Mouse (Mus musculus) adrenal gland, adult (tissue): Measurements from ENCODE around the gene Fndc3b.

Experiments
- DNase-seq, 2 experiments: peaks; one replicate each; pipeline ENCODE4 v3.0.0; 2022 to 2023; ENCODE audit warnings: low spot score in 1 of 2; ENCODE audit not compliant: inconsistent age in 2 of 2

Gene Fndc3b

GRCm38 (mm10) chr3:27624974-27625591, 86.0 kb downstream of the Fndc3b start:
- peak; percentile 49 to 86 for DNase-seq

- DNase-seq: no peak
Measured at GRCm38 (mm10) chr3:27622451-27622850, 88.7 kb downstream of the Fndc3b start.

- no peak for DNase-seq
Measured at GRCm38 (mm10) chr3:27621176-27621575, 89.9 kb downstream of the Fndc3b start.

DNA sequence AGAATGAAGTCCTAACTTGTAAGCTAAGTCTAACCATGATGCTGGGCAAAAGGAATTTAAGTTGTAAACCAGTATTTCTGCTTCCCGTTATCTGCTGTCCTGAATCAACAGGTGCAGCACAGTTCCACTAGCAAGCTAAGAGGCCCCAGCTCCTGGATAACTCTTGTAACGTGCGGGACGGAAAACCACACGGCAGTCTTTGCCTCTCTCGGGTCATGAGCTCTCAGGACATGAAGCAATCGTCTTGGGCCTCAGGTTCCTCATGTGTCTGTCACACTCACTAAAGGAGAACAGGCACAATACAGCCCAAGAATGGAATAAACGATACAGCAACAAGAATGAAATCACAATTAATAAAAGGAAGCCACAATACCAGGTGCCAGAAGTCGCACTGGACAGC, 93.4 kb downstream of the Fndc3b start:
- peak in 1 of 2 experiments; percentile 61 for DNase-seq

GRCm38 (mm10) chr3:27617237-27617499, 93.9 kb downstream of the Fndc3b start:
- DNase-seq: no peak

DNA sequence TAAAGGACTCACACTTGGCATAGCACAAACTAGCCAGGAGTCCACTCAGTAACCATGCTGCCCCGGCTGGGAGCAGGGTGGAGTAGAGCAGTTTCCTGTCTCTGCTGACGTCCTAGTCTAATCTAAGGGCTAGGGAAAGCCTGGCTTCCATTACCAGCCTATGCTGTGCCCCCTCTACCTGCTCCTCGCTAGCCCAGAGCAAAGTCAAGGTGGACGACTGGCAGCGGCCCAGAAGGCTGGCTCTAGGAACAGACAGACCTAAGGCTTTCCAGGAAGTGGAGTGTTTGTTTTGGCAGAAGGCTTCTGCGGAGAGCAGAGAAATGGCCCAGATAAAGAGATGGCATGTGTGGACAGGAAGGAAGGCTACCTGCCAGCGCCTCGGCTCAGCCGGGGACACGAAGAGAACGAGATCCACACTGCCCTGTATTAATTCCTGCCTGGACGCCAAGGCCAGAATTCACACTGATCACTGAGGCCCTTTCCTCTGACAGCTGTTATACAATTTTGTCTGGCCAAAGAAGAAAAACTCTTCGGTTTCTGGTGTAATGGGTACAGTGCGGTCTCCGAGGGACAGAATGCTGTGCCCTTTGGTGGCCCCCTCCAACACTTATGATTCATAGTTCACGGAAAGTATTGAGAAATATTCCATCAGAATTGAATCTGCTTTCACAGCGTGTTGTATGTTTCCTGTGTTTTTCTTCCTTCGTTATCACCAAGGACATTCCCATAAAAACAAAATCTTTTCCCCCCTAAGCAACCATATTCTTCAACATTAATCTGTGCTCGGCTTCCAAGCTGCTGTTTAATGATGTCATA, 94.5 kb downstream of the Fndc3b start:
- DNase-seq: peak; percentile 86 to 95

- DNase-seq: peak in 1 of 2 experiments; percentile 68
Measured at GRCm38 (mm10) chr3:27615479-27615878, 95.6 kb downstream of the Fndc3b start.

- DNase-seq: no peak
Measured at GRCm38 (mm10) chr3:27613828-27614227, 97.3 kb downstream of the Fndc3b start.

DNA sequence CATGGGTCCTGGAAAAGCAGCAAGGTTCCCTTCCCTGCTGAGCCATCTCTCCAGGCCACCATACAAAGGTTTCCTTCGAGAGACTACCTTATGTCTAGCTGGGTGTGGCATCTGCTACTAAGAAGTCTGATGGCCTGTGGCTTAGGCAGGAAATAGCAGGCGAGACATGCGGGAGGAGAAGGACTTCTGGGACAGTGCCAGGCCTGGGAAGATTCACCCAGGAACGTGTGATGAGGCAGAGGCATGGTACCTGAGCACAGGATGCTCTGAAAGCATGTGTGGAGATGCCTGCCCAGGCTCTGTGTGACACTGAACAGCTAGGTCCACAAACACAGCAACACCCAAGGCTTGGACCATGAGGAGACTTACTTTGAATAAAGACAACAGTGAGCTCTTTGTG, 98.1 kb downstream of the Fndc3b start:
- no peak for DNase-seq

- no peak for DNase-seq
Measured at GRCm38 (mm10) chr3:27611986-27612385, 99.1 kb downstream of the Fndc3b start.

- DNase-seq: no peak
Measured at GRCm38 (mm10) chr3:27610547-27610946, 100.6 kb downstream of the Fndc3b start.

DNA sequence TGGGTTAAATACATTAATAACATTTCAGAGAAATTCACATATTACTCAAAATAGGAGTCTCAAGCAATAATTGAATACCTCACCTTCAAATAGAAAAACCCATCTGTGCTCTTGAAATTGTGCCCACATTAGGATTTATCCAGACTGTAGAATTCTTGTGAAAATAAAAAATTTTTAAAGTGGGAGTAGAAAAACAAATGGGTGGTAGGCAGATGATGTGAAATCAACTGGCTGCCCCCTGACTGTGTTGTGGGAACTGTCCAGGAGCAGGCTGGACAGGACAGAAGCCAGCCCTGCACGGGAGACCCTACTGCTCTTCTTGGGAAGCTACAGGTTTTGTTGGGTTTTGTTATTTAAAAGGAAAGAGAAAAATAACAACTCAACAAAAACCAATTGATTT, 101.0 kb downstream of the Fndc3b start:
- DNase-seq: no peak

- peak in 1 of 2 experiments; percentile 63 for DNase-seq
Measured at GRCm38 (mm10) chr3:27607796-27608151, 103.3 kb downstream of the Fndc3b start.

DNA sequence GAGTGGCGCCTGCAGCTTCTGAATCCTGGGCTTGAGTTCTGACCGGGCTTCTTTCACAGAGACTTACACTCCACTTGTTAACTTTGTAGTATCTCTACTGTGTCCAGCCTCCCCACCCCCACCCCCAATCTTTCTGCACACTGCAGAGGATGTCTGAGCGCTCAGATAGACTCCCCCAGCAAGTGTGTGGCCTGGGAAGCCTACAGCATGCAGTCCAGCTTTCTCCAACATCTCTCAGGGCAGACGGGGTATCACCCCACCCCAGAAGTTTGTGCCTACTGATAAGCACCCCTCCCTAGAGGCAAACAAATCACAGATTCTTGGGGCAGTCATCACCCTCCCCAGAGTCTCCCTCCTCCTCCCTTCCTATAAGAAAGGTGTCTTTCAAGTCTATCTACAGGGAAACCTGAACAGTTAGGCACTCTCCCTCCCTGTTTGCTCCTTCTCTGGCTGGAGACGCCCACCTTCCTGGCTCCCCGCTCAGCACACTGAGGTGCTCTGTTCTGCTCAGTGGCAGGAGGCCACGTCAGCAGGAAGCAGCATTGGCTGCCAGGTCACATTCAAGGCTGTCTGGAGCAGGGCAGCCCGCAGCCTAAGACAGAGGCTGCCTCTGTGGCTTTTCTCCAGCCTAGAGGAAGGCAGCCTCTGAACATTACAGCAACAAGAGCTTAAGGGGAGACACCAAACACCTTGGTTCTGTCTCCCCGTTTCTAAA, 103.9 kb downstream of the Fndc3b start:
- DNase-seq: peak; percentile 88 to 92

DNA sequence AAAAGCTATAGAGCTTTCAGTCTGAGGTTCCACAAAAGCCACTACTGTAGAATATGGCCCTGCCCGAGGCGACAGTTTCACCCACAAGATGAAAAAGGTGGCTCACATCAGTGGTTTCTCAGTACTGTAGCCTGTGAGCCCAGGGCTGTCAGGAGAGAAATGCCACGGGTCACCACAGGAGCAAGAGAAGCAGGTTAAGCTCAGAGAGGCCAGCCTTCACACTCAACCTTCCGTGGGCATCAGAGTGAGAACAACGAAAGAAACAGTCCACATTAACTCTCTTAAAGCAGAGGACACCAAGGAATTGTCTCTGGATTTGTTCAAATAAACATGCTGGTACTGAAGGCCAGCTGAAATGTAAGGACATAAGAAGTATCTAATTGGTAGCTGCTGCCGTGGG, 104.5 kb downstream of the Fndc3b start:
- DNase-seq: peak in 1 of 2 experiments; percentile 56

DNA sequence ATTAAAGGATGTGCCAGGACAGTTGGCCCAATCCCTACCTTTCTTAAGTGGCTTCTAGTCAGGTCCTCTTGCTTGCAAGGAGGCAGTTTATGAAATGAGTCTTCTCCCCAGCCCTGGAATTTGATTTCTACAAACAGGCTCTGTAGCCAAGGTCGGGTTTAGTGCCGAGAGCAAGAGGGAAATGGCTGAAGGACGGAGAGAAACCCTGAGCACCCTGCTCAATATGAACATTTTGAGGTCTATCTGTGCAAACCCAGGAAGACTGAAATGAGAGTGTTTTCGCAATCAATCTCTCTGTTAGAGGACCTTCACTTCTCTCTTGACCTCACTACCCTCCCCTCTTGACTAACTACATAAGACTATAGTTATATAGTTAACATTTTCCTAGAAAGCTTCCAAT, 105.5 kb downstream of the Fndc3b start:
- DNase-seq: peak; percentile 39 to 87

DNA sequence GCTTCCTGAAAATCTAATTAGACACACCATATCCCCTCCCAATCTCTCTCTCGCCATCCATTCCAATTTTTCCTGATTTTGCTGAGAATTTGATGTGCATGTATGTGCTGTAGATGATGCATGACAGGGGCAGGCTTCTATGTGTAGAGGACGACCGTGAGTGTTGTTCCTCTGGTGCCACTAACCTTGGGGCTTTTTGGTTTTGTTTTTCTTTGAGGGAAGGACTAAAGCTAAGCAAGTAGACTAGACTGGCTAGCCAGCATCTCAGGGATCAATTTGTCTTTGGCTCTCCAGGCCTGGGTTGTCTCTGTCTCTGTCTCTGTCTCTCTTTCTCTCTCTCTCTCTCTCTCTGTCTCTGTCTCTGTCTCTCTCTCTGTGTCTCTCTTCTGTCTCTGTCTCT, 106.0 kb downstream of the Fndc3b start:
- DNase-seq: peak in 1 of 2 experiments; percentile 62

GRCm38 (mm10) chr3:27604629-27605028, 106.5 kb downstream of the Fndc3b start:
- peak in 1 of 2 experiments; percentile 47 for DNase-seq

DNA sequence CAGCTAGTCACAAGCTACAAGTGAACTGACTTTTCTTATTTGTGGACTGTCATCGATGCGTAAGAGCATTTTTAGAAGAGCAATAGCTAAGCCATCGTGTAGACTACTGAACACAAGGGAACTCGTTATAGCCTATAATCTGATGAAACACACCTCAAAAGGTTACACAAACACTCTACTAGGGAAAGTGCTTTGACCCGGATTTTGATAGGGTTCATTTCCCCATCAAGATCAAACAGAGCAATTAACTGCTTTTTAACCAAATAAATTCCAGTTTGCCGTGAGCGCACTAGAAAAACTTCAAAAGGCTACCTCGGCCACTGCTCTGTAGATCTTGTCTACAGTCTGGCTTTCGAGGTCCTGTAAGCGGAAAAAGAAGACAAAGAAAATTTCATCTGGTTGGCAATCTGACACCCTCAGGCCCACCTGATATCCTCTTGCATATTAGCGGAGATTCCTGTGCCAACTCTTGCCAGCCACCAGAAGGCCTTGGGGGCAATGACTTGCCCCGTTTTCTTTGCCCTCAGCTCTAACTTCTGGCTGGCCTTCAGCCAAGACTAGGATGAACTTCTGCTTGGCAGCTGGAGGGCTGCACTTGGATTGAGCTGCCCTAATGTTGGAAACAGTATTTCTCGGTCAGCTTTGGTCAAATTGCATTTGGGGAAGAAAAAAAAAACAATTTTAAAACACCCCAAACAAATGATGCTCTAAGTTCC, 107.0 kb downstream of the Fndc3b start:
- DNase-seq: peak in 1 of 2 experiments; percentile 77

- DNase-seq: peak in 1 of 2 experiments; percentile 43
Measured at GRCm38 (mm10) chr3:27600645-27601044, 110.5 kb downstream of the Fndc3b start.

- DNase-seq: no peak
Measured at GRCm38 (mm10) chr3:27600197-27600596, 110.9 kb downstream of the Fndc3b start.
